Mouse (Mus musculus): Measurements from ENCODE around the gene Rabgap1.
A peak's percentile ranks its signal among the peaks of the same experiment; 100 is the strongest.
"Not testable (repeated sequence)": the region's sequence is repeated elsewhere in the genome, so short reads cannot be mapped to it uniquely, and the experiment has no call there.

Rabgap1 gene

DNA sequence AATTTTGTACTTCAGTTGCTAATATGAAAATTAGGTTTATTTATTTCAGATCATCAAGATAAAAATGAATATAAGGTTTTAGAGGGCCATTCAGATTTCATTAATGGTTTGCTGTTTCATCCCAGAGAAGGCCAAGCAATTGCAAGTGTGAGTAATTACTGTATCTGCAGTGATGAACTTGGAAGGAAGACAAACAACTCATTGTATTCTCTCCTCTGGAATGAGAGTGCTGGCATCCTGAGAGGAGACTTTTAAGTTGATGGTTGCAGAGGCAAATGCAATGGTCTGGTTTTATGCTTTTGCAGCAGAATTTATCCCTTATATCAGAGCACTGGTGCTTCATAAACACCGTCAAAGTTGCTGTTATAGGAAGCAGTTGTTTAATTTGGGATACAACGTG lies 45.9 kb downstream of the Rabgap1 start:
- H3K4me3 ChIP-seq (replicated peaks; ENCODE audit: low read length) = no peak overlapping the region
- H3K9me3 ChIP-seq (ENCODE audit: low read length) = no peaks in the 10 kb centered on the region
- no peaks in the 10 kb centered on the region for H3K27me3 ChIP-seq (ENCODE audit: insufficient read depth, low read length)
- H3K4me1 ChIP-seq (replicated peaks; ENCODE audit: low read depth, low read length) = no peaks in the 10 kb centered on the region
- no peak for TF ChIP-seq CTCF (conservative IDR thresholded peaks at IDR 0.05; ENCODE audit: low read length)
- no peak for TF ChIP-seq NANOG (IDR thresholded peaks at IDR 0.05; ENCODE audit: borderline replicate concordance, low read length)
- no peak for TF ChIP-seq POU5F1 (IDR thresholded peaks at IDR 0.05; ENCODE audit: borderline replicate concordance, low read length)
- H3K36me3 ChIP-seq (ENCODE audit: insufficient read depth, low read length) = peaks cover 85% of the 10 kb centered on the region

DNA sequence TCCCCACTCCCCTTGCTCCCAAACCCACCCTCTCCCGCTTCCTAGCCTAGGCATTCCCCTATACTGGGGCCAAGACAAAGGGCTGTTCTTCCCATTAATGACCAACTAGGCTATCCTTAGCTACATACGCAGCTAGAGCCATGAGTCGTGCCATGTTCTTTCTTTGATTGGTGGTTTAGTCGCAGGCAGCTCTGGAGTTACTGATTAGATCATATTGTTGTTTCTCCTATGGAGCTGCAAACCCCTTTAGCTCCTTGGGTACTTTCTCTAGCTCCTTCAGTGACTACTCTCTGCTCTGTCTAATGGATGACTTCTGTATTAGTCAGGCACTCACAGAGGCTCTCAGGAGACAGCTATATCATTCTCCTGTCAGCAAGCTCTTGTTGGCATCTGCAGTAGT lies 54.2 kb downstream of the Rabgap1 start:
- H3K4me1 ChIP-seq (replicated peaks; ENCODE audit: low read depth, low read length) = no peaks in the 10 kb centered on the region
- TF ChIP-seq CTCF (conservative IDR thresholded peaks at IDR 0.05; ENCODE audit: low read length) = no peak
- TF ChIP-seq NANOG (IDR thresholded peaks at IDR 0.05; ENCODE audit: borderline replicate concordance, low read length) = no peak
- no peak for TF ChIP-seq POU5F1 (IDR thresholded peaks at IDR 0.05; ENCODE audit: borderline replicate concordance, low read length)
- no peaks in the 10 kb centered on the region for H3K27me3 ChIP-seq (ENCODE audit: insufficient read depth, low read length)
- H3K4me3 ChIP-seq (replicated peaks; ENCODE audit: low read length) = no peak overlapping the region
- peaks cover 75% of the 10 kb centered on the region for H3K36me3 ChIP-seq (ENCODE audit: insufficient read depth, low read length)
- H3K9me3 ChIP-seq (ENCODE audit: low read length) = no peaks in the 10 kb centered on the region

DNA sequence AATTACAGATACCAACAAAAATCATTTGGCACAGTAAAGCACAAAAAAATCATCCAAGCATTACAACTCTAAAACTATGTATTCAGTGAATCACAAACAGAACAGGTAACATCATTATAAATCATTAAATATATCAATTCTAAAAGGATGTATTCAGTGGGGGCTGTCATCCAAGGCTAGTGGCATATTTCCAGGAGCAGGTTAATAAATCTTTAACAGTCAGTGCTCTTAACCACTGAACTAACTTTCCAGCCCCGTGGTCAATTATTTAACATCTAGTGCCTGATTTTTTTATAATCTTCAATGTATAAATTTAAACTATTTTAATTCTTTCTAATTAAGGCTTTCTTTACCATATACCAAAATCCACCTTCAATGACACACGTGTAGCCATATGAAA lies 62.8 kb downstream of the Rabgap1 start:
- not testable (repeated sequence) for H3K4me1 ChIP-seq (replicated peaks; ENCODE audit: low read depth, low read length); H3K27me3 ChIP-seq (ENCODE audit: insufficient read depth, low read length); H3K9me3 ChIP-seq (ENCODE audit: low read length); H3K4me3 ChIP-seq (replicated peaks; ENCODE audit: low read length)
- peaks cover 65% of the 10 kb centered on the region for H3K36me3 ChIP-seq (ENCODE audit: insufficient read depth, low read length)

GRCm38 (mm10) chr2:37511134-37511901 lies 68.2 kb downstream of the Rabgap1 start:
- Histone ChIP-seq H3K36me3 (ENCODE audit: insufficient read depth, low read length) (peaks cover 63% of the 10 kb centered on the region), H3K27me3 (ENCODE audit: insufficient read depth, low read length) (no peaks in the 10 kb centered on the region), H3K4me1 (replicated peaks; ENCODE audit: low read depth, low read length) (peaks cover 13% of the 10 kb centered on the region), H3K9me3 (ENCODE audit: low read length) (no peaks in the 10 kb centered on the region), H3K4me3 (replicated peaks; ENCODE audit: low read length) (no peak overlapping the region)
- no peak for TF ChIP-seq POU5F1 (IDR thresholded peaks at IDR 0.05; ENCODE audit: borderline replicate concordance, low read length)
- no peak for TF ChIP-seq CTCF (conservative IDR thresholded peaks at IDR 0.05; ENCODE audit: low read length)
- no peak for TF ChIP-seq NANOG (IDR thresholded peaks at IDR 0.05; ENCODE audit: borderline replicate concordance, low read length)

DNA sequence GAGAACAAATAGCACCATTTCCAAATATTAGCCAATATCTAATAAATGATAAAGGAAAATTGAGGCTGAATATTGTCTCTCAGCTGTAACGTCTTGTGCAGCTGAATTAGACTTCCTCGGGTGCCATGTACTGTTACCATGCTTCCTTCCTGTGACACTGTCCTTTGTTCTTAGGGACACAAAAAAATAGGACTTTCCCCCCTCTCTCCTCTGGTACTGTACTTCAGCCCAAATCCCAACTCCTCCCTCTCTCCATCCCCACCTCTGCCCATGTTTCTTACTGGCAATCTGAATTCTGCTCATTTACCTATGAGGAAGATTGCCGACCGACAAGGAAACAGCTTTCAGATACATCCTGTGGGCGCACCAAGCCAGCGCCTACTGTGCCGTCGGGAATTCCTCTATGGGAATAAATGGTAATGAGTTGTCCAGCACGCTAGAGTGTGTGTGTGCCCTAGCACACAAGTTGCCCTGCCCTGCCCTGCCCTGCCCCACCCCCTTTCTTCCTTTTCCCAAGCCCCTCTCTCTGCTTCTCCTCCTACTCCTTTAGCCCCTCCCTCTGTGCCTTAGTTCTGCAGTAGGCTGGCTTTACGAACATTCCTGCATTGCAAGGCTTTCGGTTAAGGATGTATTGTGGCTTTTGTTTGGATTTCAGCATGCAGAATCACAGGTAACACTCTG lies 73.1 kb downstream of the Rabgap1 start, which contains the start of gene Gpr21:
Gene Gpr21, plus strand, starts transcription at position 303 of the 681 bp plus-strand sequence.
- Histone ChIP-seq H3K4me3 (replicated peaks; ENCODE audit: low read length) (peak within 1 kb of the TSS; percentile 35), H3K27me3 (ENCODE audit: insufficient read depth, low read length) (no peaks in the 10 kb centered on the region), H3K9me3 (ENCODE audit: low read length) (no peaks in the 10 kb centered on the region), H3K36me3 (ENCODE audit: insufficient read depth, low read length) (peaks cover 44% of the 10 kb centered on the region), H3K4me1 (replicated peaks; ENCODE audit: low read depth, low read length) (peaks cover 28% of the 10 kb centered on the region)
- TF ChIP-seq CTCF (conservative IDR thresholded peaks at IDR 0.05; ENCODE audit: low read length) = no peak
- no peak for TF ChIP-seq POU5F1 (IDR thresholded peaks at IDR 0.05; ENCODE audit: borderline replicate concordance, low read length)
- TF ChIP-seq NANOG (IDR thresholded peaks at IDR 0.05; ENCODE audit: borderline replicate concordance, low read length) = no peak

GRCm38 (mm10) chr2:37516922-37517462 lies 73.9 kb downstream of the Rabgap1 start:
- H3K27me3 ChIP-seq (ENCODE audit: insufficient read depth, low read length) = no peaks in the 10 kb centered on the region
- H3K36me3 ChIP-seq (ENCODE audit: insufficient read depth, low read length) = peaks cover 35% of the 10 kb centered on the region
- no peaks in the 10 kb centered on the region for H3K9me3 ChIP-seq (ENCODE audit: low read length)
- H3K4me1 ChIP-seq (replicated peaks; ENCODE audit: low read depth, low read length) = peaks cover 28% of the 10 kb centered on the region
- no peak overlapping the region for H3K4me3 ChIP-seq (replicated peaks; ENCODE audit: low read length)
- TF ChIP-seq CTCF (conservative IDR thresholded peaks at IDR 0.05; ENCODE audit: low read length) (no peak), POU5F1 (IDR thresholded peaks at IDR 0.05; ENCODE audit: borderline replicate concordance, low read length) (no peak), NANOG (IDR thresholded peaks at IDR 0.05; ENCODE audit: borderline replicate concordance, low read length) (no peak)

DNA sequence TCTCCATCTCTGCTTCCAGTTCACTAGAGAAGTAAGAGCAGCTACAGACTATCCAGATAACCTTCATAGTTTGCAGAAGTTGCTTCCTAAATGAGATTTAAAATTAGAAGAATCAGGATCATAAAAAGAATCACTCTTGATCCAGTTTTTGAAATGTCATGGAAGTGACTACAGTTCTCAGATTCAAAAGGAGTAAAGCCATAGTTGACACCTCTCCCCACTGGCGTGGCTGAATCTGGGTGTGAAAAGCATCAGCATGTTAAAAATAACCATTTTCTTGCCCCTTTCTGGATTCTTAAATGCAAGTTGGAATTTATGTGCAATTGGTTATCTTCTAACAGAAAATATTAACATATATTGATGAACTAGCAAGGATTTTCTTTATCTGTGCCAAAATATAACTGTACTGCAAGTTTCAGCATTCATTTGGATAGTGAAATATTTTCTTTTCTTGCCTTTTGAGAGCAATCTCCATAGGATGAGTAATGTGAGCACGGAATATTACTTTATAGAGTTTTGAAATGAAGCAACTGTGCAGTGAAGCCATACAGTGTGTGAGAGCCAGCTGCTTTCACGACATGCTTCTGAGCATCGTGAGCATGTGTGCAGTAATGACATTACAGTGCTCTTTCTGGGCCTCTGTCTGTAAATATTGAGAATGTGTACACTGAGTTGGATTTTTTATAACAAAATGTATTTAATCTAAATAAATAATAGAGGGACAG lies 75.6 kb downstream of the Rabgap1 start:
- Histone ChIP-seq H3K4me1 (replicated peaks; ENCODE audit: low read depth, low read length) (peaks cover 23% of the 10 kb centered on the region), H3K9me3 (ENCODE audit: low read length) (no peaks in the 10 kb centered on the region), H3K27me3 (ENCODE audit: insufficient read depth, low read length) (no peaks in the 10 kb centered on the region), H3K4me3 (replicated peaks; ENCODE audit: low read length) (no peak overlapping the region), H3K36me3 (ENCODE audit: insufficient read depth, low read length) (peaks cover 25% of the 10 kb centered on the region)
- no peak for TF ChIP-seq NANOG (IDR thresholded peaks at IDR 0.05; ENCODE audit: borderline replicate concordance, low read length)
- no peak for TF ChIP-seq POU5F1 (IDR thresholded peaks at IDR 0.05; ENCODE audit: borderline replicate concordance, low read length)
- TF ChIP-seq CTCF (conservative IDR thresholded peaks at IDR 0.05; ENCODE audit: low read length) = no peak

DNA sequence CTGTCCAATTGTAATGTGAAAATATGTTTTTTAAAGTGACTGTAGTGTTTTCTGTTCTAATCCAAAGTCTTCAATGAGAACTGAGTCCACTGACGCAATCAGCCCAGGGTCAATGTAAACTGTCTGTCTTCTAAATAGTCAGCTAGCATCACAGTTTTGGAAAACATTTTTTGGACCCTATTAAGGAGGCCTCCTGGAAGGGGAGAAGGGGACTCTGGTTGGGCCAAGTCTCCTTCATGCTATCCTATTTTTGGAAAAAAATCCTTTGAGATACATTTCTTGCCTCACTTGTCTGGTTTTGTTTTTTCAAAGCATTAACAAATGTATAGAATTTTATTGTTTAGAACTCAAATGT lies 76.2 kb downstream of the Rabgap1 start:
- H3K4me1 ChIP-seq (replicated peaks; ENCODE audit: low read depth, low read length) = peaks cover 23% of the 10 kb centered on the region
- no peaks in the 10 kb centered on the region for H3K27me3 ChIP-seq (ENCODE audit: insufficient read depth, low read length)
- no peaks in the 10 kb centered on the region for H3K9me3 ChIP-seq (ENCODE audit: low read length)
- H3K36me3 ChIP-seq (ENCODE audit: insufficient read depth, low read length) = peaks cover 25% of the 10 kb centered on the region
- no peak for TF ChIP-seq CTCF (conservative IDR thresholded peaks at IDR 0.05; ENCODE audit: low read length)
- TF ChIP-seq POU5F1 (IDR thresholded peaks at IDR 0.05; ENCODE audit: borderline replicate concordance, low read length) = no peak
- no peak for TF ChIP-seq NANOG (IDR thresholded peaks at IDR 0.05; ENCODE audit: borderline replicate concordance, low read length)
- no peak overlapping the region for H3K4me3 ChIP-seq (replicated peaks; ENCODE audit: low read length)
